Mouse (Mus musculus): ENCODE measurements around the gene Bdh1. TPM values are rescaled to one million over a fixed set of nuclear protein-coding genes. Genes with fewer than 3 reads are reported as not detected.
A peak's percentile ranks its signal among the peaks of the same experiment; 100 is the strongest.

Bdh1 gene
- polyA plus RNA-seq, 1 experiment = 140 TPM

DNA sequence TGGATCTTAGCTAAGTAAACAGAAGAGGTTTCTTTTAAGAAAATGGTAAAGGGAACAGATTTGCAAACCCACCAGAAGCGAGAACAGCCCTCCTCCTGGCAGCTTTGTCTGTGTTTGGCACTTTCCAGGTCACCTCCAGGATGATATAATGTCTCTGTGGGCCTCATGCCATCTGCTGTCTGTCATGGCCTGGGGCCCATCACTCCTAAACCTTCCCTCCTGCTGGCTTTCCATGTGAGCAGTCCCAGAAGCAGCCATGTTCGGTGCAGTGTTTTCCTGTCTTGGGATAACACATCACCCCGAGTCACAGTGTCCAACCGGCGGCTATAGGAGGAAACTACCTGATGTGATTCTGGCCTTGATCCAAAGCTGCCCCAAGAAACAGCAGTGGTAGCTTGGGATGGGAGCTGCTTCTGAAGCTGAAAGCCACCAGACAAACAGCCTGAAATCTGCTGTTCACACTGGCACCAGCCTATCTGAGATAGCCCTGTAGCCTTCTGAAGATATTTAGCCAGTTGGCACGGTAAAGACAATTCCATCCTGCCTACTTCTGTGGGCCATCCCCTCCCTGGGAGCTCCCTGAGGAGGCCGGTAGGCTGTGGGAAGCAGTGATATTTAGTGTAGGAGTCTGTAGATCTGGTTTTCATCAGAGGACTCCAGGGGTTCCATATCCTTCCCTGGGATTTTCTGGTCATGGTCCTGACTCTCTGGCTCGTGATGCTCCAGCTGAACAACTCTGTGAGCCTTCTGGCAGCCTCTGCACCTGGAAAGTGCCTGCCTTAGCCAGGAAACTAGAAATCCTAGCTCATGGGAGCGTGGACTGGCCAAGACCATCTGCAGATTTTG, 53.3 kb downstream of the Bdh1 start:
- Histone ChIP-seq H3K4me1 (ENCODE audit: control insufficient read depth, insufficient read depth, low read length) (peaks cover 6% of the 10 kb centered on the region), H3K27ac (ENCODE audit: insufficient read depth, low read length) (no peak overlapping the region), H3K4me3 (ENCODE audit: insufficient read depth, low read length) (no peak overlapping the region)
- TF ChIP-seq POLR2A (IDR thresholded peaks at IDR 0.05; ENCODE audit: extremely low read depth, insufficient read depth, low read length) = no peak
- no peak for TF ChIP-seq CTCF (IDR thresholded peaks at IDR 0.05; ENCODE audit: extremely low read depth, insufficient read depth, low read length)

GRCm38 (mm10) chr16:31476872-31477603, 55.0 kb downstream of the Bdh1 start:
- Histone ChIP-seq H3K4me3 (ENCODE audit: insufficient read depth, low read length) (no peak overlapping the region), H3K4me1 (ENCODE audit: control insufficient read depth, insufficient read depth, low read length) (peaks cover 6% of the 10 kb centered on the region), H3K27ac (ENCODE audit: insufficient read depth, low read length) (no peak overlapping the region)
- TF ChIP-seq POLR2A (IDR thresholded peaks at IDR 0.05; ENCODE audit: extremely low read depth, insufficient read depth, low read length) (no peak), CTCF (IDR thresholded peaks at IDR 0.05; ENCODE audit: extremely low read depth, insufficient read depth, low read length) (no peak)

DNA sequence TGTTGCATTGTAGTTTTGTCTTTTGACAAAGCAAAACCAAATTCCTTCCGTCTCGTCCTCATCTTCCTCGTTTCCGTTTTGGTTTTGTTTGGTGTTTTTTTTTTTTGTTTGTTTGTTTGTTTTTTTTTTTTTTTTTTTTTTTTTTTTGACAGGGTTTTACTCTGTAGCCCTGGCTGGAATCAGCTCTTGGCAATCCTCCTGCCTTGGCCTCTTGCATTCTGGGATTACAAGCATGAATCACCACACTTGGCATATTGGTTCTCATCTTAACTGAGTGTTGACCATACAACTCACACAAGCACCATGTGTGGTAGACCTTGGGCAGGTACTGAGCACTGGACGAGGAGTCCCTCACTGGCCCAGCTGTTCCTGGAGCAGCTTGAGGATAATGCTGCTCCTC, 63.3 kb downstream of the Bdh1 start:
- H3K4me1 ChIP-seq (ENCODE audit: control insufficient read depth, insufficient read depth, low read length) = no peaks in the 10 kb centered on the region
- no peak overlapping the region for H3K4me3 ChIP-seq (ENCODE audit: insufficient read depth, low read length)
- no peak for TF ChIP-seq CTCF (IDR thresholded peaks at IDR 0.05; ENCODE audit: extremely low read depth, insufficient read depth, low read length)
- no peak overlapping the region for H3K27ac ChIP-seq (ENCODE audit: insufficient read depth, low read length)

GRCm38 (mm10) chr16:31487266-31487665, 65.2 kb downstream of the Bdh1 start:
- H3K27ac ChIP-seq (ENCODE audit: insufficient read depth, low read length) = no peak overlapping the region
- H3K4me1 ChIP-seq (ENCODE audit: control insufficient read depth, insufficient read depth, low read length) = no peaks in the 10 kb centered on the region
- TF ChIP-seq CTCF (IDR thresholded peaks at IDR 0.05; ENCODE audit: extremely low read depth, insufficient read depth, low read length) = no peak
- TF ChIP-seq POLR2A (IDR thresholded peaks at IDR 0.05; ENCODE audit: extremely low read depth, insufficient read depth, low read length) = no peak
- no peak overlapping the region for H3K4me3 ChIP-seq (ENCODE audit: insufficient read depth, low read length)

DNA sequence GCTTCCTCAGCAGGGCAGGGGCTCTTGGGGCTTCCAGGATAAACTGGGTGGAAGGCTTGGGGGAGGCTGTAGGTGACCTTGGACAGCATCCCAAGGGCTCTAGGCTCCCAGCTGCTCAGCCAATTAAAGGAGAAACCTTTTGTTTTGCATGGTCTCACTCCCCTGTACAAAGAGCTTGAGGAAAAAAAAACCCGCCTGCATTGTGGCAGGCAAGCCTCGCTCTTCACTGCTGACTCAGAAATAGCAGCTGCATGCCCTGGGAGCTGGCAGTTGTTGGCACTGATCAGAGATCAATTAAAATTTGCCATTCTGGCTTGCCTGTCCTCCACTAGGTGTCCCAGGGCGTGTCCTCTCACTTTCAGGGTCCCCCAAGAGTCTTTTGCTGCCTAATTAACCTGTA, 67.0 kb downstream of the Bdh1 start:
- Histone ChIP-seq H3K4me3 (ENCODE audit: insufficient read depth, low read length) (no peak overlapping the region), H3K4me1 (ENCODE audit: control insufficient read depth, insufficient read depth, low read length) (0 out of 2 replicates have a peak, but pooled peaks cover 4% of the 10 kb centered on the region), H3K27ac (ENCODE audit: insufficient read depth, low read length) (no peak overlapping the region)
- TF ChIP-seq CTCF (IDR thresholded peaks at IDR 0.05; ENCODE audit: extremely low read depth, insufficient read depth, low read length) = no peak
- TF ChIP-seq POLR2A (IDR thresholded peaks at IDR 0.05; ENCODE audit: extremely low read depth, insufficient read depth, low read length) = no peak

- Histone ChIP-seq H3K4me3 (ENCODE audit: insufficient read depth, low read length) (no peak overlapping the region), H3K4me1 (ENCODE audit: control insufficient read depth, insufficient read depth, low read length) (0 out of 2 replicates have a peak, but pooled peaks cover 4% of the 10 kb centered on the region), H3K27ac (ENCODE audit: insufficient read depth, low read length) (no peak overlapping the region)
- no peak for TF ChIP-seq POLR2A (IDR thresholded peaks at IDR 0.05; ENCODE audit: extremely low read depth, insufficient read depth, low read length)
Observed at GRCm38 (mm10) chr16:31490967-31491366, 68.9 kb downstream of the Bdh1 start.

DNA sequence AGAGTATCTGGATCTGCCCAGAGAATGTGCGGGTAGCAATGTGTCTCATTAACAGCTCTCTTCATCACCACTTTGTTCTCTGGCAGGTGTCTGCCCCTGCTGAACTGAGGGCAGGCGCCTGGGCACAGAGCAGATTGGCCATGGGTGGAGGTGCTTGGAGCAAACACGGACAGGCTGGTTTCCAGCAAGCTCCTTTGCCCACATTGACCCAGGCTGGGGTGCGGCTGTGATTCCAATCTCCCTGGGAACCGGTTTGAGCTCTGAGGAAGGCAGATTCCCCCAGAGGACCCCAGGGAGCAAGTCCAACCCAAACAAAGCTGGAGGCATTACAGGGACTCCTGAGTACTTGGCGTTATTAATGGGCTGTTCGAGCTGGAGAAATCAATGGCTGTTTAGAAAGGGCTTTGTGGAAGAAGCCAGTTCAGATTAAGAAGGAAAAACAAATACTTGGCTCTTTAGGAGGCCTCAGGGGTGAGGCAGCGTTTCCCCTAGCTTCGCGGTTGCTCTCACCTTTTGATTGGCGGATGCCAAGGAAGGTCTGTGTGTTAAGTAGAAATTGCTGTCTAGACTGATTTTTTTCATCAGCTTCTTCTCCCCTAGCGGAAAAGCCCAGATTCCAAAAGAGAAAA, 71.0 kb downstream of the Bdh1 start:
- H3K4me3 ChIP-seq (ENCODE audit: insufficient read depth, low read length) = no peak overlapping the region
- TF ChIP-seq POLR2A (IDR thresholded peaks at IDR 0.05; ENCODE audit: extremely low read depth, insufficient read depth, low read length) (no peak), CTCF (IDR thresholded peaks at IDR 0.05; ENCODE audit: extremely low read depth, insufficient read depth, low read length) (no peak)
- H3K4me1 ChIP-seq (ENCODE audit: control insufficient read depth, insufficient read depth, low read length) = 0 out of 2 replicates have a peak, but pooled peaks cover 4% of the 10 kb centered on the region
- H3K27ac ChIP-seq (ENCODE audit: insufficient read depth, low read length) = peak overlapping the region; percentile 36; the same call in 1 of the 2 replicates

- H3K4me1 ChIP-seq (ENCODE audit: control insufficient read depth, insufficient read depth, low read length) = 0 out of 2 replicates have a peak, but pooled peaks cover 4% of the 10 kb centered on the region
- H3K27ac ChIP-seq (ENCODE audit: insufficient read depth, low read length) = 0 out of 2 replicates have a peak overlapping the region, but pooled peaks have one; percentile 14
- TF ChIP-seq CTCF (IDR thresholded peaks at IDR 0.05; ENCODE audit: extremely low read depth, insufficient read depth, low read length) = no peak
- TF ChIP-seq POLR2A (IDR thresholded peaks at IDR 0.05; ENCODE audit: extremely low read depth, insufficient read depth, low read length) = no peak
- H3K4me3 ChIP-seq (ENCODE audit: insufficient read depth, low read length) = no peak overlapping the region
Observed at GRCm38 (mm10) chr16:31493550-31493965, 71.5 kb downstream of the Bdh1 start.

GRCm38 (mm10) chr16:31493991-31494390, 71.9 kb downstream of the Bdh1 start:
- no peak overlapping the region for H3K4me3 ChIP-seq (ENCODE audit: insufficient read depth, low read length)
- 0 out of 2 replicates have a peak overlapping the region, but pooled peaks have one; percentile 14 for H3K27ac ChIP-seq (ENCODE audit: insufficient read depth, low read length)
- H3K4me1 ChIP-seq (ENCODE audit: control insufficient read depth, insufficient read depth, low read length) = 0 out of 2 replicates have a peak, but pooled peaks cover 4% of the 10 kb centered on the region
- no peak for TF ChIP-seq POLR2A (IDR thresholded peaks at IDR 0.05; ENCODE audit: extremely low read depth, insufficient read depth, low read length)
- TF ChIP-seq CTCF (IDR thresholded peaks at IDR 0.05; ENCODE audit: extremely low read depth, insufficient read depth, low read length) = no peak

Data from cortical plate, adult 2 months (tissue).